Mouse (Mus musculus) cerebellum, adult 8-10 months (tissue): ENCODE measurements around the gene Skida1.
"Not testable (repeated sequence)": the region's sequence is repeated elsewhere in the genome, so short reads cannot be mapped to it uniquely, and the experiment has no call there.

ENCODE experiments used
- DNase-seq: peaks from one replicate; pipeline ENCODE4 v3.0.0; 2022

Skida1 gene

DNA sequence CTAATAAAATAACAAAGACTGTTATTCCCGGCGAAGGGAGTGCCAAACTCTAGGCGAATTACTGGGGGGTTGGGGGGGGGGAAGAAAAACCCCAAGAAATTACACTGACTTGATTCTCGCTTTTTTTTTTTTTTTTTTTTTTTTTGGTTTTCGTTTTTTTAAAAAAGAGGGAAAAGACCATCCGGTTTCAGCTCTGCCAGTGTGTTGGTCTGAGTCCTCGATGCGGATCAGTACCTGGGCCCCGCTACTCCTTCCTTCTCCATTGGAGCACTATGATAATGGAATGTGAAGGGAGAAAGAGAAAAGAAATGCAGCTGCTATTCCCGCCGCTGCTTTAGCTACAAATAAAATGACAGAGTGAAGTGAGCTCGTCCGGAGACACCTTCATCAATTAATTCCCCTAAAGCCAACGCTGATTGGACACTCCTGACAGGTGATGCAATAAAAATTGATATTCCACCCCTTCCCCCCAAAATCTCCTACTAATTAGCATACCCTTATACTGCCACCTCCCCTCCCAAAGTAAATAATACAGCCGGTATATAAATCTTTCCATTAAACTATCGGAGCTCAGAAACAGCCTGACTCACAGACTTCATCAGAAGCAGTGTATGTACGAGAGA, at the start of gene Skida1:
TSS of gene Skida1 (minus strand) at position 599 of the 623 bp plus-strand sequence.
- DNase-seq = no peak

DNA sequence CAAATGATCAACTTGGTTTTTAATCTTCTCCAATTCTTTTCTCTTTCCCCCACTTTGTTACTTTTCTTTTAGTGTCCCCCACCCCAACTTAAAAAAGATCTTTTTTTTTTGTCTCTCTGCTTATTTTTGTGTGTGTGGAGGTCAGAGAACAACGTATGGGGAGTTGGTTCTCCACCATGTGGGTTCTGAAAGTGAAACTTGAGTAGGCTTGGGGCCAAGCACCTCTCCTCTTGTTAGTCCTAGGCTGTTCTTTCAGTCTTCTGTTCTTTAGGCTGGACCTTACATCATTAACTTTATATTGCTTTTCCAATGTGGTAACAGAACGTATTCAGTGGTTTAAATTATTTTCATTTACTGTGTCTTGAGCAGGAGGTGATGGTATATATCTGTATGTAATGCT, 47.0 kb upstream of the Skida1 start:
- no peak for DNase-seq

DNA sequence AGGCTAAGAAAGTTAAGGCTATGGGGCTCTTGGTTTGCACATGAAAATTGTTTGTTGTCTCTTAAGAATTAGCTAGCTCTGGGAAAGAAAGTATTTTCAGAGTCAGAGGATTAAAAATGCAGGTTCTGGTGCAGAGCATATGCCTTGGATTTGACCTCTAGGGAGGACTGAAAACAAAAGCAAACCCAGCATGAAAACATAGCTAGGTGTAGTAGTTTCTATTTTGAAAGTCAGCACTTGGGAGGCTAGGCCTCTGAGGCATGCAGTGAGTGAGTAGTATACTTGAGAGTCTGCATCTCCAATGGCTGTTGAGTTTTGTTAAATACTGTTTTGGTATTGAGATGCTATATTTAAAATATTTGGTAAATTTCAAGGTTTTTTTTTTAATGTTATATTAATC, 45.5 kb upstream of the Skida1 start:
- DNase-seq = no peak

DNA sequence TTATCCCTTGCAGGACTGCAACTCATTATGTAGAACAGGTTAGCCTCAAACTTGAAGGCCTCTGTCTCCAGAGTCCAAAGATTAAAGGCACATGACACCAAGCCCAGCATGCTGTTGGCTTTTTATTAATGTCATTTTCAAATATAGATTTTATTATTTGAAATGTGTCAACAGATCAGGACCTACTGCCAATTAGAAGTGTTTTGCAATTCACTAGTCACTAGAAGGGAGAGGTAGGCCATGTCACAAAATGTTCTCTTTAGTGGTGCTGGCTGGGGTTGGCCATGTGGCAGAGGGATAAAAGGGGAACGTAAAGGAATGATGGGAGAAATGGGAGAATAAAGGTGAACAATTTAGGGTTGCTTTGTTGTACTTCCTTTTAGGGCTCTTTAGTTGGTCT, 45.0 kb upstream of the Skida1 start:
- no peak for DNase-seq

DNA sequence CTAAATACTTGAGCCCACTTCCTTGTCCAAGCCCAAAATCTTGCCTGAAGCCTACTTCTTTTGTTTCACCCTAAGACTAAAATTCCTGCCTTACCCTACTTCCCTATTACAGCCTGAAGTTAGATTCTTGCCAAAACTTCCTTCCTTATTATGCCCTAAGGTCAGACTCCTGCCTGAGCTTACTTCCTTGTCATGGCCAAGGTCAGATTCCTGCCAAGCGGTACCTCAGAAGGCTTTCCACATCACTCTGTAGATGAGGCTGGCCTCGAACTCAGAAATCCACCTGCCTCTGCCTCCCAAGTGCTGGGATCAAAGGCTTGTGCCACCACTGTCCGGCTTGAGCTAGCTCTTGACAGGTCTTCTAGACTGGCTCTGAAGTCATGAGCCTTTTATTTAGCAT, 38.8 kb upstream of the Skida1 start:
- DNase-seq = not testable (repeated sequence)

DNA sequence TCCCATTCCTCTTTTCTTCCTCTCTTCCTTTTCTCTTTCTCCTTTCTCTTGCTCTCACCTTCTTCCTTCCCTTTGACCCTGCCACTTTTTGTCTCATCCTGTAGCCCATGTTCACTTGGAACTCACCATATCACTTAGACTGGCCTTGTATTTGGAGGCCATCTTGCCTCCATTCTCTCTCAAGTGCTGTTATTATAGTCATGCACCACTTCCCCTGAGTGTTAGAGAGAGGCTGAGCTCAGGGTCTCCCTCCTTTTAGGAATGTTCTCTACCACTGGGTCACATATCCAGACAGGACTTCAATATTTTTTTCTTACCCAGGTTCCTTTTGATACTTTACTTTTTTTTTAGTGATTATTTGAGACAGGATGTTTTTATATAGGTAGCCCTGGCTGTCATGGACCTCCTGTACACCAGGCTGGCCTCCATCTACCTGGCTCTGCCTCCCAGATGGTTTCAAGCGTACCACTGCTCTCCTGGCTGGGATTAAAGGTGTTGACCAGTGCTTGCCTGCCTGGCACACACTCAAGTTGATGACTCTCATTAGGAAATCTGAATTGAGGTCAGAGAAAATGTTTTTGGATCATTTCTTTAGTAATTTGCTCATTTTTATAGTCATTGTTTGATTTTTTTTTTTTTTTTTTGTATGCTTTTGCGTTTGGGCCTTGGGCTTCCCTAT, 31.5 kb upstream of the Skida1 start:
- DNase-seq = peak; percentile 52

DNA sequence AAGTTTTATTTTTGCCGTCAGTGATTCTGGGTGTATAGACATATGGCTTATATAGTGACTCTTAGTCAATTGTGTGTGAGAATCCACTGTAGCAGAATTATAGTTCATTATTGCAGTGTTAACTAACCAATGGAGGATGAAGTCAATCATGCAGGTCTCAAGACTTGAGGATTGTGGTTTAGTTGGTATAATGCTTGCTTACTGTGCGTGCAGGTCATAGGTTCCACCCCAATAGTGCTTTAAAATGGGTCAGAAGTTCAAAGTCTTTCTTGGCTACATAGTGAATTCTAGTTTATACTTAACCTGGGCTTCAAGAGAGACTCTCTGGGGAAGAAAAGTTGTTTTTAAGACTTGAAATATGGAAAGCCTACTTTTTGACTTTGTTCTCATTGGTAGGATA, 23.1 kb upstream of the Skida1 start:
- DNase-seq = no peak

DNA sequence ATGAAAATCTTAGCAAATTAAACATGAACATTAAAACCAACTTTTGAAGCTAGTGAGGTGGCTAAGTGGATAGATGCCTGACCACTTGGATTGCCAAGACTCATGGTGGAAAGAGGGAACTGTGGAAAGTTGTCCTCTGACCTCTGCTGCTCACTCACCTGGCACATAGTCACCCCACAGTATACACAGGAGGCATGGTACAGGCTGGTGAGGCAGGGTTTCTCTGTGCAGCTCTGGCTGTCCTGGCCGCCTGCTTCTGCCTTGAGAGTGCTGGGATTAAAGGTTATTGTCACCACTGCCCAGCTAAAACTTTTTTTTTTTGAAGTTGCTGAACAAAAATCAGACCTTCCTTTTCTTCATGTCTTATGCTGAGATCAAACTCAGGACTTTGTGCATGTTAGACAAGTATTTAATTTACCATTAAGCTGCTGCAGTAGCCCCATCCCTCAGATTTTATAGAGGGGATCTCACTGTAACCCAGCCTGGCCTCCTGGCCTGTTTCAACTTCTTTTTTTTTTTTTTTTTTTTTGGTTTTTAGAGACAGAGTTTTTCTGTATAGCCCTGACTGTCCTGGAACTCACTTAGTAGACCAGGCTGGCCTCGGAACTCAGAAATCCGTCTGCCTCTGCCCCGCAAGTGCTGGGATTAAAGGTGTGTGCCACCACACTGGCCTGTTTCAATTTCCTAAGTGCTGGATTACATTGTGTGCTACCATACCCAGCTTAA, 19.4 kb upstream of the Skida1 start:
- no peak for DNase-seq

DNA sequence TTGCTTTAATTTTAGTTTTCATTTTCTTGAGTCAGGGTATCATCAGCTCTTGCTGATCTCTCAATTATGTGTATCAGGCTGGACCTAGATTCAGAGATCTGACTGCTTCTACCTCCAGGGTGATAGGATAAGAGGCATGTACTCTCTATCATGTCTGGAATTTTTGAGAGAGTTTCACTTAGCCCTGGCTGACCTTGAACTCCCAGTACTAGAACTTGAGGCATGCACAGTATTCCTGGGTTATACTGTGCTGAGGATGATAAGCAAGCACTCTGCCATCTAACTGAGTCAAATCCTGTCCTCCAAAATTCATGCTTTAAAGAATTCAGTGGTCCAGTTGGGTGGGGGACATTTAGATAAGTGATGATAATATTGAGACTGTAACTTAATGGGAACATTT, 17.6 kb upstream of the Skida1 start:
- DNase-seq = no peak

DNA sequence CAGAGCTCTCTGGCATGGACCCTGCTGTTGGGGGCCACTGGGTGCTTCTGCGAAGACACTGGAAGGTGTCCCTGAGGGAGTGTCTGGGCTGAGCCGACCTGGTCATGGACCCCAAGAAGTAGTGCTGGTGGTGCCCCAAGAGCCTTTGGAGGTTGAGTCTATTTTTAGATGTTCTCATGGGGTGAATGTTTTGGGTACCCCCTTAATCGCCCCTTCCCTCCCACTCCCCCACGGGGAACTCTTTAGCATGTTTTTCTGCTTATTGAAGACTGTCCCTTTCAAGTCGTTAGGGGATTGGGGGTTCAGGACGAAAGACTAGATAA, 16.8 kb upstream of the Skida1 start:
- DNase-seq = no peak

DNA sequence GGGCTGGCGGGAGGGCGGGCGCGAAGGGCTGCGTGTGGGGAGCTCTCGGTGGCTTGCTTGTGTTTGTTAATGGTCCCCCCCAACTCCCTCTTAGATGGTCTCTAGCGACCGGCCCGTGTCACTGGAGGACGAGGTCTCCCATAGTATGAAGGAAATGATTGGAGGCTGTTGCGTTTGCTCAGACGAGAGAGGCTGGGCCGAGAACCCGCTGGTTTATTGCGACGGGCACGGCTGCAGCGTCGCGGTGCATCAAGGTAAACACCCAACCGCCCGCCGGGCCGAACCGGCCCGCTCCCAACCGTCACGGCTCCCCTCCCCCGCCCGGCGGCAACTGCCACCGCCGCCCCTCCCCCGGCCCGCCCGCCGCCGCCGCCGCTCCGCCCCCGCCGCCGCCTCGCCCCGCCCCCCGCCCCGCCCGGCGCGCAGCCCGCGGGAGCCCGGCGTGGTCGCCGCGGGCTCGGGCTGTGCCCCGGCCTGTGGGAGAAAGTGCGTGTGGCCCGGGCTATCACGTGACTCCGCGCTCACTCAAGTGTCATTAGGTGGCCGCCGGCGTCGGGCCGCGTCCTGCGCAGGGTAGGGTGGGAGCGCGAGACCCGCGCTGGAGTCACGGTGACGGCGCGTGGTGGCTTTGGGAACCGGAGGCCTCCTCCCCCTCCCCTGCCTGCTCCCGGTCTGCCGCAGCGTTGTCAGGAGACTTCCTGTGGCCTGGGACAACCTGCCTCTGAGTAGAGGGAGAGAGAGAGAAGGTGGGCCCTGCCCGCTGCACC, 16.3 kb upstream of the Skida1 start:
- DNase-seq = peak; percentile 76

DNA sequence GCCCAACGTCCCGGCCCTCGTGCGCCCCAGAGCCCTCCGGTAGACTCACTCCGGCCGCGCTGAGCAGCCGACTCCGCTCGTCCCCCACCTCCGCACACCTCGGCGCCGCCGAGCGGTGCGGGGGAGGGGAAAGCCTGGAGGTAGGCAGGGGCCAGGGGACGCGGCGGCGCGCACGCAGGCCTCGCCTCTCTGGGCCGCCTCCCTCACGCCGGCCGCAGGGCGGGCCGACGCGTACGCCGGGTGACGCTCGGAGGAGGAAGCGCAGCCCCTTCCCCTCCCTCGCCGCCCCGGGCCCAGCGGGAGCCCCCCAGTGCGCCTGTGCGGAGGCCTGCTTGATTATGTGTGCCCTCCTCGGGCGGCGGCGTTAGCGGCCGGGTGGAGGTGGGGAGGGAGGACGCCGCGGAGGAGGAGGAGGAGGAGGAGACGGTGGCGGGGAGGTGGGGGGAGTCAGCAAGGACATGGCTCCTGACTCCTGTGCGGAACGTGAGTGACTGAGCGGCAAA, 15.6 kb upstream of the Skida1 start:
- peak; percentile 90 for DNase-seq

DNA sequence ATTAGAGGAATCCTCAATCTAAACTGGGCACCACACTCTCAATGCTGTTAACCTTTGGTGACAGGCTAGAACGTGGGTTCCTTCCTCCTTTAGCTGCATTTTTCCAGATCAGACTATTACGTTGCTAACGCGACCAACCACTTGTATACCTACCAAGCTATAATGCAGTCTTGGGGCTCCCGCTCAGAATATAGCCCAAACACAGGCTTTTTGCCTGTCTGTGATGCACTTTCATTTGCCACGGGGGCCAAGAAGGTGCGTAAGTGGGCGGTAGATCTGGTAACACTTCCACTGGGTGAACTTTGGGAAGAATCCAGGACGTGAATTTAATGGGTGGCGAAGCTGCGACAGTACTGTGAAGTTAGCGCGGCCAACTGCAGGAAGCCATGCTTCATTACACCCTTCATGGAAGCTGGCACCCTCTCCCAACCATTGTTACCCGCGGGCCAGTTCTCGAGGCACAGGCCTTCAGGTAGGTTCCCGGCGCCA, 15.0 kb upstream of the Skida1 start:
- peak; percentile 74 for DNase-seq

DNA sequence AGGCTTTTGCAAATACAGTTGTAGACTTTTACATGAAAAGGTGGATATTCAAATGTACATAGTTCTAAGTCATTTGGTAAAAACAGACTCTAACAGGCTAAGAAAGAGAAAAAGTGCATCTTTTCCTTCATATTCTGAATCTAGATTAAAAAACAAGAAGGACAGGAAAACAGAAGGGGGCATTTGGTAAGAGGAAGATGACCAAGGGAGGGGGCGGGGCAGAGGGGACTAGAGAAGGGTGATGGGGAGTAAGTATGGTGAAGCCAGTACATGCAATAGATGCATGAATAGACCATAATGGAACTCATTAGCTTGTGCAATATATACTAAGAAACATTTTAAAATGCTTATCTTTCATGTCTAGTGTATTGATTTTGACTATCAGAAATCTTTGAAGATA, 11.5 kb upstream of the Skida1 start:
- no peak for DNase-seq

DNA sequence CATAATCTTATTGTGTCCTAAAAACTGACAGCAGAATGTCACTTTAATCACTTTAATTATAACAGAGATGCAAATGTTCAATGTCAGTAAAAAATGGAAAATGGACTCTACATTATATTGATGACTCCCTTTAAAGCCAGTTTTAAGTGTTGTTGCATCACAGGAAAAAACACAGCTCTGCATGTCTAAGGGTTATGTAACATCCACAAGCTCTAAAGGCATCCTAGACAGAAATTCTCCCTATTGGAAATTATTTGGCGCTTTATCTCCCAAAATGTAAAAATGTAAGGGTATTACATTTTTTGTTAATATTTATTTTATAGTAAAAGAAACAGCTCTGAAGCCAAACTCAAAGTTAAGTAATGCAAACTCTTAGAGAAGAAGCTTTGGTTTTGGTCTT, 11.0 kb upstream of the Skida1 start:
- no peak for DNase-seq

DNA sequence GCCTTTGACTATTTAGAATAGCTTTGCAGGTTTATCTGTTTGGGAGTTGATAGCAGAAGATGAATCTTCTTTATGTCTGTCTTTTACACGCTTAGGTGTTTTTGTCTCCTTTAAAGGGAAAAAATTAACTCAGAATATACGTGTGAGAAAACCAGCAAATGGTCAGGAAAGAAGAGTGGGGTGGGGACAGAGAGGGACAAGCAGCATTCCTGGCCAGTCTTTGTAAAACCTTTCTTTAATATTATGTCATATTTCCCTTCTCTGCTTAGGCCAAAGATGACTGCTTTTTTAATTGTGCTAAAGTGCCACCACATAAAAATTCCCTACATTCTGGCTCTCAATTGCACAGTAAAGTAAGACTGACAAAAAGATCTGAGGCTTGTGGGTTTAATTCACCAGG, 10.2 kb upstream of the Skida1 start:
- DNase-seq = no peak

DNA sequence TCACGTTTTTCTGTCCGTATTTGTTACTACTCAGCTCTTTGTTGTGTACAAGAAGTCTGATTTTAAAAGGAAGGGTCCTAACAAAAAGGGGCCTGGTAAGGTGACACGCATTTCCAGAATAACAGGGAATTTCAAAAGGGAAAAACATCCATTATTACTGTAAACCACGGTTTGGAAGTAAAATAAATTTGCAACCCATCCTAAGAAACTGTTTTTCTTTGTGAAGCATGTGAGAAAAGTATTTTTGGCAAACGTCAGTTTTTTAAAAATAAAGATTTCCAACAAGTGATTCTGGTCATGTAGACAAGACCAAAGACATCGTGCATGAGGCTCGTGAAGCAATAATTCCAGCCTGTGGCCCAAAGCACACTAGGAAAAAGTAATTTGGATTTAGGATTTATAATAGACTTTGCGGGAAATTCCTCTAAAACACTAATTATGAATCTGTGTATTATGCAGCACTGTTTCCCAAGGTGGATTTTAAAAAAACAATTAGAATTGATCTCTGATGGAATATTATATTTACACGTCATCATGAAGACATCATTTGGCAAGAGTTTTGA, 9.4 kb upstream of the Skida1 start:
- no peak for DNase-seq

DNA sequence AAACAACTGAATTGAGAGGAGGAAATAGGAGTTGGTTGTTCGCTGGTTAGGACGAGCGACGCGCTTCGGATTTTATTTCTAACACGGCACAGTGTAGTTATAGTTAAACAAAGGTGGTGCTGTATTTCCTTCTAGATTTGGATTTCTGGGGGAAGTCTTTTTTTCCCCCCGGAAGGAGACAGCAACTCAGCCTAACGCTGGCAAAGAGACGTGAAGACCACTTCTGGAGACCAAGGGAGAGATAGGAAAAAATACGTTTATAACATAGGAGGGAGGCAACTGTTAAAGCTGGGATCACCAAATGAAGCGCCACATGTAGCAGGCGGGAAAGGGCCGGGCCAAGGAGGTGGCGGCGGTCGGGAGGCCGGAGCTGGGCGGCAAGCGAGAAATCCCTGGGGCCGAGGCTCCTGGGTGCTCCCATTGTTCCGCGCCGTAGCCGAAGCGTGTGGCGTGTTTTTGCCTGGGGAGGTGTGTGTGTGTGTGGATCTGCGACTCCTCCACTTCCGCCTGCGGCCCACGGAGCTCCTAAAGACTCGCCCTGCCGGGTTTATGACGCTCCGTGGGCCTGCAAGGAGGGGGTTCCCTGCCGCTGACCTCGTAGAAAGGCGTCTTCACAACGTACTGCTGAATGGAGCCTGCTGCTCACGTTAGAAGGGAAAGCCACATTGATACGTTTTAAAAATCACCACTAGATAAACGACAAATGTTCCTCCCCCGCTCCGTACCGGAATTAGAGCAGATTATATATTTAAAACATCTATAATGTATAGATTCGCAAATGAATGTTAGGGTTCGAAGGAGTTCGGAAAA, 8.7 kb upstream of the Skida1 start:
- DNase-seq = peak; percentile 62

DNA sequence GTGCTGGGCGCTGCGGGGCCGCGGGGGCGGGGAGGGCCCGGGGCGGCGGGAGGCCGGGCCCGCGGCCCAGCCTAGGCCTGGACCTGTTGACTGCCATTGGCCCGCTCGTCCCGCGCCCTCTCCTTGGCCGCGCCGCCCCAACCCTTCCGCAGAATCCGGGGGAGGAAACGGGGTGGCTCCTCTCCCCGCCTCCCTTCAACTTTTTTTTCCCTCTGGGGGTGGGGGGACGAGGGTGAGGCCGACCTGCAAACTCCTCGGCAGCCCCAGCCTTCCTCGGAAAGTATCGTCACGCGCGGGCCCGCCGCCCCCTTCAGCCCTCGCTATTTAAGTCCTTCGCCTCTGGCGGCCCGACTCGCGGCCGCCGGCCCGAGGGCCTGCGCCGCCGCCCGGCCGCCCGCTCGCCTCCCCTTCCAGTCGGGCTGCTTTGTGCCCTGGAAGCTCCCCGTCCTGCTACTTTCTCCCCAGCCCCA, 8.0 kb upstream of the Skida1 start:
- DNase-seq = peak; percentile 88

DNA sequence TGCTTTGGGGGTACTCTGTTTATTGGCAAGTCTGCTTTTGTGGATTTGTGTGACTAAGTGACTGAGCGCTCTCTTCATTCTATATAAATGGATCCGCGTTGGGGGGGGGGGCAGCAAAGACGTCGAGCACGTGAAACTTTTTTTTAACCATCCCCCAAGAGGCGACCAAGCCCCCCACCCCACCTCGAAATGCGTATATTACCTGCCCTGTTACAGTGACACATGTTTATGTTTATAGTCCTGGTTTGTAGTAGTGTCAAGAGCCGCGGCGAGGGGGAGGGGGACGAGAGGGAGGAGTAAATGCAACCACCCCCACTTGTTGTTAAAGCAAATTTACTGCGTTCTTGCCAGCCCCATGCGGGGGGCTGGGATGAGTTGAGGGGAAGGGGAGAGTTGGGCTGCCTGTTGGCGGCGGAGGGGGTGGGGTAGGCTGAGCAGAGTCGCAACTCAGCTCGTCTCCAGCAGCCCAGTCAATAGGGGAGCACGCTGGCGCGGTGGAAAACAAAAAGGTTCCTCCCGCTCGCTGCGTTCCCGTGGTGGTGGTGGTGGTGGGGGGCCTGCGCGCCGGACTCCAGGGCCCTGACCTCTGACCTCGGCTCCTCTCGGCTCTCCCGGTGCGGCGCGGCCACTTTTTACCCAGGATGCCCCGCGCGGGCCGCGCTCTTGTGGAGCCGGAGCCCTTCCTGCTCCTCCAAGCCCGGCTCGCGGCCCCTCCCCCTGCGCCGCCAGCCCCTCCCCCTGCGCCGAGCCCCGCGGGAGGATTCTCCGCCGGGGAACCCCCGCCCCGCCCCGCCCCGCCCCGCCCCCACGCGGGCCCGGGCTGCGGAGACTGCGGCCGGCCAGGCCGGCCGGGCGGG, 7.3 kb upstream of the Skida1 start:
- DNase-seq = peak; percentile 94
